Mouse (Mus musculus) heart, embryonic 11.5 days (tissue): ENCODE data around the gene Rbl1. TPM values are rescaled to one million over a fixed set of nuclear protein-coding genes. Genes with fewer than 3 reads are reported as not detected.

ENCODE experiments used
- ATAC-seq: fragments of 200-750 bp; cut with Nextera tagmentation; replicated peaks from 2 replicates; pipeline ENCODE4 v1.8.0; 2017; ENCODE audit warnings: moderate library complexity; ENCODE audit not compliant: insufficient number of reproducible peaks, low FRiP score, low TSS enrichment
- H3K27ac ChIP-seq: fragments of 300-500 bp; sonication (generic); 2 replicates; pipeline ENCODE4 v1.5.1; 2014; ENCODE audit warnings: mild to moderate bottlenecking, low read depth, low read length
- H3K27me3 ChIP-seq: fragments of 300-500 bp; sonication (generic); 2 replicates; pipeline ENCODE4 v1.6.1; 2014; ENCODE audit warnings: mild to moderate bottlenecking, low read length, mixed read lengths; ENCODE audit not compliant: control insufficient read depth, insufficient read depth
- H3K36me3 ChIP-seq: fragments of 300-500 bp; sonication (generic); 2 replicates; pipeline ENCODE4 v1.6.1; 2014; ENCODE audit warnings: mild to moderate bottlenecking, low read length, moderate library complexity, mixed read lengths; ENCODE audit not compliant: control insufficient read depth, insufficient read depth
- H3K4me1 ChIP-seq: fragments of 300-500 bp; sonication (generic); 2 replicates; pipeline ENCODE4 v1.6.1; 2014; ENCODE audit warnings: low read length; ENCODE audit not compliant: control insufficient read depth, insufficient read depth
- H3K4me2 ChIP-seq: fragments of 300-500 bp; sonication (generic); 2 replicates; pipeline ENCODE4 v1.6.1; 2014; ENCODE audit warnings: mild to moderate bottlenecking, moderate library complexity
- H3K4me3 ChIP-seq: fragments of 300-500 bp; sonication (generic); 2 replicates; pipeline ENCODE4 v1.5.1; 2014; ENCODE audit warnings: low read depth, low read length
- H3K9ac ChIP-seq: fragments of 300-500 bp; sonication (generic); 2 replicates; pipeline ENCODE4 v1.6.1; 2014; ENCODE audit warnings: mild to moderate bottlenecking, low read depth, low read length, moderate library complexity
- H3K9me3 ChIP-seq: fragments of 300-500 bp; sonication (generic); replicated peaks from 2 replicates; pipeline ENCODE4 v1.6.1; 2016; ENCODE audit warnings: low read length; ENCODE audit not compliant: control insufficient read depth
- WGBS: fragments of 180-500 bp; shearing (Covaris S2); extraction: QIAGEN DNeasy Blood & Tissue Kit; methylation state at CpG from one replicate; pipeline ENCODE4 v1.1.7; 2014; ENCODE audit not compliant: insufficient replicate concordance; 5-methylcytosine and 5-hydroxymethylcytosine counted together
- polyA plus RNA-seq: library from polyadenylated mRNA; unstranded; fragments of >200 nt; fragmentation: Nextera tagmentation; extraction: Ambion mirVana; gene quantifications from 2 replicates; pipeline ENCODE4 v1.2.1, GENCODE M21; 2014

Gene Rbl1
- polyA plus RNA-seq, 1 experiment from 2014 or later = 22.6 TPM

- Histone ChIP-seq H3K36me3 (no peaks in the 10 kb centered on the region), H3K27ac (no peak overlapping the region), H3K4me3 (no peak overlapping the region), H3K9me3 (no peaks in the 10 kb centered on the region), H3K4me1 (no peaks in the 10 kb centered on the region), H3K9ac (no peak overlapping the region), H3K4me2 (no peak overlapping the region), H3K27me3 (no peaks in the 10 kb centered on the region)
- no peak for ATAC-seq
- WGBS = 67% methylated on average over 4 of the region's 4 CpGs
Observed at GRCm38 (mm10) chr2:157128072-157128471, 76.3 kb downstream of the Rbl1 start.

- WGBS = 79% methylated on average over 3 of the region's 3 CpGs
- Histone ChIP-seq H3K9me3 (no peaks in the 10 kb centered on the region), H3K27ac (no peak overlapping the region), H3K4me3 (no peak overlapping the region), H3K4me1 (no peaks in the 10 kb centered on the region), H3K4me2 (no peak overlapping the region), H3K27me3 (no peaks in the 10 kb centered on the region), H3K36me3 (no peaks in the 10 kb centered on the region), H3K9ac (no peak overlapping the region)
- no peak for ATAC-seq
Observed at GRCm38 (mm10) chr2:157127370-157127769, 77.0 kb downstream of the Rbl1 start.

GRCm38 (mm10) chr2:157125246-157125645, 79.1 kb downstream of the Rbl1 start:
- Histone ChIP-seq H3K4me1 (no peaks in the 10 kb centered on the region), H3K9me3 (no peaks in the 10 kb centered on the region), H3K27me3 (no peaks in the 10 kb centered on the region), H3K36me3 (no peaks in the 10 kb centered on the region), H3K27ac (no peak overlapping the region), H3K4me2 (no peak overlapping the region), H3K9ac (no peak overlapping the region), H3K4me3 (no peak overlapping the region)
- WGBS = 68% methylated on average over 3 of the region's 3 CpGs
- no peak for ATAC-seq

- no peak for ATAC-seq
- Histone ChIP-seq H3K9ac (no peak overlapping the region), H3K4me1 (no peaks in the 10 kb centered on the region), H3K9me3 (no peaks in the 10 kb centered on the region), H3K27me3 (no peaks in the 10 kb centered on the region), H3K36me3 (no peaks in the 10 kb centered on the region), H3K4me3 (no peak overlapping the region), H3K4me2 (no peak overlapping the region), H3K27ac (no peak overlapping the region)
- WGBS = 85% methylated on average over 8 of the region's 8 CpGs
Observed at GRCm38 (mm10) chr2:157121766-157122165, 82.6 kb downstream of the Rbl1 start.

- Histone ChIP-seq H3K4me1 (no peaks in the 10 kb centered on the region), H3K36me3 (0 out of 2 replicates have a peak, but pooled peaks cover 2% of the 10 kb centered on the region), H3K4me2 (no peak overlapping the region), H3K4me3 (no peak overlapping the region), H3K9me3 (no peaks in the 10 kb centered on the region), H3K27ac (no peak overlapping the region), H3K9ac (no peak overlapping the region), H3K27me3 (no peaks in the 10 kb centered on the region)
- ATAC-seq = no peak
- WGBS = 68% methylated on average over 3 of the region's 3 CpGs
Observed at GRCm38 (mm10) chr2:157119075-157119474, 85.3 kb downstream of the Rbl1 start.

GRCm38 (mm10) chr2:157118556-157118955, 85.8 kb downstream of the Rbl1 start:
- no peak for ATAC-seq
- no peak overlapping the region for H3K9ac ChIP-seq
- WGBS = 80% methylated on average over 4 of the region's 4 CpGs
- H3K27ac ChIP-seq = no peak overlapping the region
- H3K27me3 ChIP-seq = no peaks in the 10 kb centered on the region
- H3K4me1 ChIP-seq = no peaks in the 10 kb centered on the region
- no peaks in the 10 kb centered on the region for H3K9me3 ChIP-seq
- H3K4me2 ChIP-seq = no peak overlapping the region
- no peak overlapping the region for H3K4me3 ChIP-seq
- peaks cover 2% of the 10 kb centered on the region; the same call in 1 of the 2 replicates for H3K36me3 ChIP-seq

GRCm38 (mm10) chr2:157116964-157117363, 87.4 kb downstream of the Rbl1 start:
- Histone ChIP-seq H3K27me3 (no peaks in the 10 kb centered on the region), H3K4me2 (no peak overlapping the region), H3K27ac (no peak overlapping the region), H3K9me3 (no peaks in the 10 kb centered on the region), H3K36me3 (peaks cover 4% of the 10 kb centered on the region), H3K4me3 (no peak overlapping the region), H3K4me1 (no peaks in the 10 kb centered on the region), H3K9ac (no peak overlapping the region)
- 14% methylated on average over 3 of the region's 3 CpGs for WGBS
- ATAC-seq = no peak

GRCm38 (mm10) chr2:157108236-157108635, 96.1 kb downstream of the Rbl1 start:
- no peaks in the 10 kb centered on the region for H3K27me3 ChIP-seq
- no peak overlapping the region for H3K4me3 ChIP-seq
- ATAC-seq = no peak
- H3K27ac ChIP-seq = no peak overlapping the region
- no peak overlapping the region for H3K9ac ChIP-seq
- 85% methylated on average over 4 of the region's 4 CpGs for WGBS
- no peaks in the 10 kb centered on the region for H3K9me3 ChIP-seq
- H3K4me1 ChIP-seq = no peaks in the 10 kb centered on the region
- no peak overlapping the region for H3K4me2 ChIP-seq
- H3K36me3 ChIP-seq = peaks cover 12% of the 10 kb centered on the region

- Histone ChIP-seq H3K4me3 (no peak overlapping the region), H3K4me2 (no peak overlapping the region), H3K27me3 (no peaks in the 10 kb centered on the region), H3K9me3 (no peaks in the 10 kb centered on the region), H3K4me1 (no peaks in the 10 kb centered on the region), H3K9ac (no peak overlapping the region), H3K27ac (no peak overlapping the region), H3K36me3 (peaks cover 7% of the 10 kb centered on the region)
- ATAC-seq = no peak
- WGBS = 79% methylated on average over 8 of the region's 8 CpGs
Observed at GRCm38 (mm10) chr2:157104454-157104853, 99.9 kb downstream of the Rbl1 start.
